Mouse (Mus musculus): ENCODE measurements at regions not wholly inside any gene's neighbourhood (a gene's known extent, or its start where the extent isn't known, plus 50 kb on each side); places are given as distances from the start of the nearest gene placed in this dataset.
A peak's percentile ranks its signal among the peaks of the same experiment; 100 is the strongest.

DNA sequence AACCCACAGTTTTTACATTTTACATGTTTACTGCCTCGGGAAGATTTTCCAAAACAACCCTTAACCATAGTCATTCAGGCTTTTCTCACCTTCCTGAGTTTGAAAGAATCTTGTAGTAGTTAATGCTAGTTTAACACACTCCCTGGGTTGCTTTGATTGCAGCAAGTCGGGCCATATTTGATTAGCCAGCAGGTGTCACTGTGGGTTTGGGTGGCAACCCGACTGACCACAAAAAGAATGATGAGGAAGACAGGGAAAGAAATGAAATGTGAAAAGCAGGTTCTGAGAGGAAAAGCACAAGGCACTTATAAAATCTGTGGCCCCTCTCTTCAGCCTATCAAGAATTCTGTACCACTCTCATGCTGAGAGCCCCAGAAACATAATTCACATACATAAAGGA is 335.7 kb upstream of the Ddhd1 start:
- TF ChIP-seq CTCF (IDR thresholded peaks at IDR 0.05; ENCODE audit: control insufficient read depth, insufficient read depth, insufficient read length) = peak; percentile 10
- TF ChIP-seq MYOD1 (IDR thresholded peaks at IDR 0.05; ENCODE audit: control insufficient read depth, insufficient read length, low read depth) = no peak
- TF ChIP-seq USF1 (IDR thresholded peaks at IDR 0.05; ENCODE audit: low read depth) = no peak
- TF ChIP-seq MAX (IDR thresholded peaks at IDR 0.05) = no peak
- no peak for TF ChIP-seq FOSL1 (IDR thresholded peaks at IDR 0.05; ENCODE audit: insufficient read depth, low read length, poor library complexity, severe bottlenecking)
- no peak for TF ChIP-seq MYOG (IDR thresholded peaks at IDR 0.05; ENCODE audit: control insufficient read depth, extremely low read depth, insufficient read length)
